Mouse (Mus musculus) embryonic fibroblast, embryonic 13.5 days (primary cell): ENCODE measurements around the gene Maml3.

Source experiments
- CTCF ChIP-seq: IDR thresholded peaks from 2 replicates; pipeline ENCODE4 v1.5.1; 2011; ENCODE audit warnings: mild to moderate bottlenecking, control low read depth, low read length, moderate library complexity, borderline replicate concordance; ENCODE audit not compliant: insufficient read depth
- POLR2A ChIP-seq: IDR thresholded peaks from 2 replicates; pipeline ENCODE4 v1.6.1; 2011; ENCODE audit warnings: low read depth, mild to moderate bottlenecking, control low read depth, low read length, moderate library complexity

DNA sequence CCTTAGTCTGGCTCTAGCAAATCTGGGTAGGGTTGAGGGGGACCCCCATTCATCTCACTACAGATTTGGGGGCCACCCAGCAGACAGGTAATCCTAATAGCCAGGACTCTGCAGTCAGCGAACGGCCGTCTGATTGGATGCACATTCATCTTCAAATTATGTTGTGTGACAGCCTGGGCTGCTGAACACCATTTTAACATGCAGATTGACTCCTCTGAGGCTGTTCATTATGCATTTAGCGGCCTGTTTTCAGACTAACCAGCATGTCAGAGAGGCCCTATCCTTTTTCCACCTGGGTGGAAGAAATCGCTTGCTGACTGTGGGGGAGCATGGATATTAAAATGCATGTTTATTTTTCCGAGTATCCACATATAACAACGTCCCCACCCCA, 355.5 kb downstream of the Maml3 start:
- TF ChIP-seq CTCF (no peak), POLR2A (no peak)
